Mouse (Mus musculus): Measurements from ENCODE around the gene 4933428G20Rik. TPM values are rescaled to one million over a fixed set of nuclear protein-coding genes. Genes with fewer than 3 reads are reported as not detected.

Gene 4933428G20Rik
- not detected for total RNA-seq (2021)

GRCm38 (mm10) chr11:97499865-97500719 lies at the start of gene 4933428G20Rik:
Gene 4933428G20Rik, minus strand, starts transcription at chr11:97500340.
- peak in 1 of 2 experiments; percentile 62 for DNase-seq (ENCODE audit: low spot score in 2 of 2)

GRCm38 (mm10) chr11:97548757-97549156 lies 48.6 kb upstream of the 4933428G20Rik start:
- DNase-seq (ENCODE audit: low spot score in 2 of 2): no peak
- intact Hi-C loops (cut with DNase I): no loop called here

More at GRCm38 (mm10) chr11:97499865-97500719, at the start of gene 4933428G20Rik:
- intact Hi-C loops (cut with DNase I): loop anchor here (5.0 to 10.0 kb wide), 2 partner anchors 122 to 195 kb away; no protein-coding TSS in a partner anchor

GRCm38 (mm10) chr11:97547957-97548706 lies 48.0 kb upstream of the 4933428G20Rik start:
- DNase-seq (ENCODE audit: low spot score in 2 of 2): no peak
- intact Hi-C loops (cut with DNase I): no loop called here

GRCm38 (mm10) chr11:97546804-97547411 lies 46.8 kb upstream of the 4933428G20Rik start:
- intact Hi-C loops (cut with DNase I): no loop called here
- no peak for DNase-seq (ENCODE audit: low spot score in 2 of 2)

GRCm38 (mm10) chr11:97545808-97546560 lies 45.8 kb upstream of the 4933428G20Rik start:
- intact Hi-C loops (cut with DNase I): no loop called here
- DNase-seq (ENCODE audit: low spot score in 2 of 2): no peak

GRCm38 (mm10) chr11:97543883-97544282 lies 43.7 kb upstream of the 4933428G20Rik start:
- intact Hi-C loops (cut with DNase I): no loop called here
- DNase-seq (ENCODE audit: low spot score in 2 of 2): no peak

- intact Hi-C loops (cut with DNase I): no loop called here
- DNase-seq (ENCODE audit: low spot score in 2 of 2): peak in 1 of 2 experiments; percentile 62
Measured at GRCm38 (mm10) chr11:97543181-97543733, 43.1 kb upstream of the 4933428G20Rik start.

GRCm38 (mm10) chr11:97542171-97543150 lies 42.3 kb upstream of the 4933428G20Rik start:
- intact Hi-C loops (cut with DNase I): no loop called here
- no peak for DNase-seq (ENCODE audit: low spot score in 2 of 2)

- DNase-seq (ENCODE audit: low spot score in 2 of 2): peak in 1 of 2 experiments; percentile 53
- intact Hi-C loops (cut with DNase I): no loop called here
Measured at GRCm38 (mm10) chr11:97540604-97541003, 40.5 kb upstream of the 4933428G20Rik start.

- DNase-seq (ENCODE audit: low spot score in 2 of 2): no peak
- intact Hi-C loops (cut with DNase I): no loop called here
Measured at GRCm38 (mm10) chr11:97540136-97540535, 40.0 kb upstream of the 4933428G20Rik start.

GRCm38 (mm10) chr11:97539622-97540021 lies 39.5 kb upstream of the 4933428G20Rik start:
- no peak for DNase-seq (ENCODE audit: low spot score in 2 of 2)
- intact Hi-C loops (cut with DNase I): no loop called here

- DNase-seq (ENCODE audit: low spot score in 2 of 2): no peak
- intact Hi-C loops (cut with DNase I): no loop called here
Measured at GRCm38 (mm10) chr11:97537580-97538089, 37.5 kb upstream of the 4933428G20Rik start.

GRCm38 (mm10) chr11:97536835-97537579 lies 36.9 kb upstream of the 4933428G20Rik start:
- DNase-seq (ENCODE audit: low spot score in 2 of 2): no peak
- intact Hi-C loops (cut with DNase I): no loop called here

- no peak for DNase-seq (ENCODE audit: low spot score in 2 of 2)
- intact Hi-C loops (cut with DNase I): no loop called here
Measured at GRCm38 (mm10) chr11:97536083-97536747, 36.1 kb upstream of the 4933428G20Rik start.

GRCm38 (mm10) chr11:97535660-97536059 lies 35.5 kb upstream of the 4933428G20Rik start:
- intact Hi-C loops (cut with DNase I): no loop called here
- no peak for DNase-seq (ENCODE audit: low spot score in 2 of 2)

GRCm38 (mm10) chr11:97535308-97535630 lies 35.1 kb upstream of the 4933428G20Rik start:
- intact Hi-C loops (cut with DNase I): no loop called here
- peak in 1 of 2 experiments; percentile 73 for DNase-seq (ENCODE audit: low spot score in 2 of 2)
